Mouse (Mus musculus): ENCODE measurements around the gene Snapc3.

GRCm38 (mm10) chr4:83425119-83425518 lies 7.6 kb downstream of the Snapc3 start:
- TF ChIP-seq CTCF (IDR thresholded peaks at IDR 0.05; ENCODE audit: low read depth) (no peak), EP300 (optimal IDR thresholded peaks at IDR 0.05) (no peak)

Data from stomach, postnatal 0 days (tissue).